Mouse (Mus musculus): Measurements from ENCODE around the gene Sstr2. TPM values are rescaled to one million over a fixed set of nuclear protein-coding genes. Genes with fewer than 3 reads are reported as not detected.
A peak's percentile ranks its signal among the peaks of the same experiment; 100 is the strongest.

The Sstr2 gene
- polyA plus RNA-seq, 1 experiment, result 0.57 TPM

GRCm38 (mm10) chr11:113627785-113628184 is 8.6 kb downstream of the Sstr2 start:
- Histone ChIP-seq H3K36me3 (ENCODE audit: control insufficient read depth, insufficient read depth, low read length, poor library complexity, severe bottlenecking) (no peaks in the 10 kb centered on the region), H3K4me3 (ENCODE audit: low read depth, low read length) (no peak overlapping the region), H3K9me3 (replicated peaks; ENCODE audit: control insufficient read depth, insufficient read depth, low read length, poor library complexity, severe bottlenecking) (no peaks in the 10 kb centered on the region), H3K27me3 (ENCODE audit: control insufficient read depth, insufficient read depth, low read length, poor library complexity, severe bottlenecking) (no peaks in the 10 kb centered on the region), H3K27ac (ENCODE audit: insufficient read depth, low read length) (no peak overlapping the region), H3K4me1 (ENCODE audit: control insufficient read depth, insufficient read depth, low read length) (no peaks in the 10 kb centered on the region), H3K9ac (ENCODE audit: low read depth, poor library complexity, severe bottlenecking) (no peak overlapping the region)
- no peak for TF ChIP-seq EP300 (IDR thresholded peaks at IDR 0.05; ENCODE audit: insufficient read depth, low read depth, low read length)
- no peak for TF ChIP-seq CTCF (IDR thresholded peaks at IDR 0.05; ENCODE audit: low read depth, low read length)
- no peak for TF ChIP-seq POLR2A (IDR thresholded peaks at IDR 0.05; ENCODE audit: insufficient read depth, low read length)

GRCm38 (mm10) chr11:113630642-113631041 is 11.5 kb downstream of the Sstr2 start:
- no peaks in the 10 kb centered on the region for H3K27me3 ChIP-seq (ENCODE audit: control insufficient read depth, insufficient read depth, low read length, poor library complexity, severe bottlenecking)
- H3K9me3 ChIP-seq (replicated peaks; ENCODE audit: control insufficient read depth, insufficient read depth, low read length, poor library complexity, severe bottlenecking), result no peaks in the 10 kb centered on the region
- no peak overlapping the region for H3K9ac ChIP-seq (ENCODE audit: low read depth, poor library complexity, severe bottlenecking)
- no peak overlapping the region for H3K27ac ChIP-seq (ENCODE audit: insufficient read depth, low read length)
- no peak for TF ChIP-seq EP300 (IDR thresholded peaks at IDR 0.05; ENCODE audit: insufficient read depth, low read depth, low read length)
- peak; percentile 31 for TF ChIP-seq CTCF (IDR thresholded peaks at IDR 0.05; ENCODE audit: low read depth, low read length)
- H3K4me1 ChIP-seq (ENCODE audit: control insufficient read depth, insufficient read depth, low read length), result no peaks in the 10 kb centered on the region
- no peaks in the 10 kb centered on the region for H3K36me3 ChIP-seq (ENCODE audit: control insufficient read depth, insufficient read depth, low read length, poor library complexity, severe bottlenecking)
- H3K4me3 ChIP-seq (ENCODE audit: low read depth, low read length), result no peak overlapping the region

GRCm38 (mm10) chr11:113631302-113631701 is 12.2 kb downstream of the Sstr2 start:
- Histone ChIP-seq H3K9ac (ENCODE audit: low read depth, poor library complexity, severe bottlenecking) (no peak overlapping the region), H3K27ac (ENCODE audit: insufficient read depth, low read length) (no peak overlapping the region), H3K36me3 (ENCODE audit: control insufficient read depth, insufficient read depth, low read length, poor library complexity, severe bottlenecking) (no peaks in the 10 kb centered on the region), H3K4me3 (ENCODE audit: low read depth, low read length) (no peak overlapping the region), H3K27me3 (ENCODE audit: control insufficient read depth, insufficient read depth, low read length, poor library complexity, severe bottlenecking) (no peaks in the 10 kb centered on the region), H3K9me3 (replicated peaks; ENCODE audit: control insufficient read depth, insufficient read depth, low read length, poor library complexity, severe bottlenecking) (no peaks in the 10 kb centered on the region), H3K4me1 (ENCODE audit: control insufficient read depth, insufficient read depth, low read length) (no peaks in the 10 kb centered on the region)
- TF ChIP-seq CTCF (IDR thresholded peaks at IDR 0.05; ENCODE audit: low read depth, low read length) (no peak), EP300 (IDR thresholded peaks at IDR 0.05; ENCODE audit: insufficient read depth, low read depth, low read length) (no peak), POLR2A (IDR thresholded peaks at IDR 0.05; ENCODE audit: insufficient read depth, low read length) (no peak)

DNA sequence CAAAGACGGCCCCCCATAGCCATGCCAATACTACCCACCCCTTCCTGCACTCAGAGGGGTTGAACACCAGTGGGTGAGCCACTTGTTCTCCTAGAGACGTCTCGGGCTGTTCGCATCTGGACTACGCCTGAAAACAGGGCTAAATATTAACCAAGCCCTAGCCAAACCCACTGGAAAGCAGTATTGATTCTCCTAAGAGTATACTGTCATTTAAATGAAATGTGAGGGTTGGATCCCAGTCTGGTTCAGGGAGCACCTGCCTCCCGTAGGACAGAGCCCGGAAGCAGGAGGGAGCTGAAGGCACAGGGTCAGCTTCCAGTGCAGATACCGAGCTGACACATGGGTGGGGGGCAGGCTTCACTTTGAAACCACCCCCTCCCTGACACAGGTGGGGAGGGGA is 12.7 kb downstream of the Sstr2 start:
- no peaks in the 10 kb centered on the region for H3K9me3 ChIP-seq (replicated peaks; ENCODE audit: control insufficient read depth, insufficient read depth, low read length, poor library complexity, severe bottlenecking)
- H3K4me1 ChIP-seq (ENCODE audit: control insufficient read depth, insufficient read depth, low read length), result no peaks in the 10 kb centered on the region
- TF ChIP-seq POLR2A (IDR thresholded peaks at IDR 0.05; ENCODE audit: insufficient read depth, low read length) (no peak), CTCF (IDR thresholded peaks at IDR 0.05; ENCODE audit: low read depth, low read length) (no peak), EP300 (IDR thresholded peaks at IDR 0.05; ENCODE audit: insufficient read depth, low read depth, low read length) (no peak)
- no peaks in the 10 kb centered on the region for H3K27me3 ChIP-seq (ENCODE audit: control insufficient read depth, insufficient read depth, low read length, poor library complexity, severe bottlenecking)
- H3K36me3 ChIP-seq (ENCODE audit: control insufficient read depth, insufficient read depth, low read length, poor library complexity, severe bottlenecking), result no peaks in the 10 kb centered on the region
- H3K27ac ChIP-seq (ENCODE audit: insufficient read depth, low read length), result no peak overlapping the region
- no peak overlapping the region for H3K9ac ChIP-seq (ENCODE audit: low read depth, poor library complexity, severe bottlenecking)
- no peak overlapping the region for H3K4me3 ChIP-seq (ENCODE audit: low read depth, low read length)

GRCm38 (mm10) chr11:113632303-113632702 is 13.2 kb downstream of the Sstr2 start:
- H3K27ac ChIP-seq (ENCODE audit: insufficient read depth, low read length), result no peak overlapping the region
- no peaks in the 10 kb centered on the region for H3K4me1 ChIP-seq (ENCODE audit: control insufficient read depth, insufficient read depth, low read length)
- H3K27me3 ChIP-seq (ENCODE audit: control insufficient read depth, insufficient read depth, low read length, poor library complexity, severe bottlenecking), result no peaks in the 10 kb centered on the region
- H3K9me3 ChIP-seq (replicated peaks; ENCODE audit: control insufficient read depth, insufficient read depth, low read length, poor library complexity, severe bottlenecking), result no peaks in the 10 kb centered on the region
- no peak overlapping the region for H3K9ac ChIP-seq (ENCODE audit: low read depth, poor library complexity, severe bottlenecking)
- TF ChIP-seq CTCF (IDR thresholded peaks at IDR 0.05; ENCODE audit: low read depth, low read length) (no peak), POLR2A (IDR thresholded peaks at IDR 0.05; ENCODE audit: insufficient read depth, low read length) (no peak), EP300 (IDR thresholded peaks at IDR 0.05; ENCODE audit: insufficient read depth, low read depth, low read length) (no peak)
- no peaks in the 10 kb centered on the region for H3K36me3 ChIP-seq (ENCODE audit: control insufficient read depth, insufficient read depth, low read length, poor library complexity, severe bottlenecking)
- H3K4me3 ChIP-seq (ENCODE audit: low read depth, low read length), result no peak overlapping the region

DNA sequence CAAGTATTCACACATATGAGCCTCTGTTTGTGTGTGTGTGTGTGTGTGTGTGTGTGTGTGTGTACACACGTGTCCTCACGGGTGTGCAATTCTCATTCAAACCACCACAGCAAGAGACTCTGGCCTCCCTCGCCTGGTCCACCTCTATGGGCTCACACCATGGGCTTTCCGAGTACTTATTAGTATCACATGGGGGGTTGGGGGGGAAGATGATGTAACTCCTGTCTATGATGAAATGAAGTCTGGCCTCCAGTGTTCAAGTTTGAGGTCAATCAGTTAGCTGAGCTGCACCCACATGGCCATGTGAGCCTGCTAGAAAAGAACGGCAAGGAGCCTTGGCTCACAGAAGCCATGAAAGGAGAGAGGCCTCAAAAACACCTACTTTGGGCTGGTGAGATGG is 14.3 kb downstream of the Sstr2 start:
- Histone ChIP-seq H3K36me3 (ENCODE audit: control insufficient read depth, insufficient read depth, low read length, poor library complexity, severe bottlenecking) (no peaks in the 10 kb centered on the region), H3K4me1 (ENCODE audit: control insufficient read depth, insufficient read depth, low read length) (no peaks in the 10 kb centered on the region), H3K9me3 (replicated peaks; ENCODE audit: control insufficient read depth, insufficient read depth, low read length, poor library complexity, severe bottlenecking) (no peaks in the 10 kb centered on the region), H3K4me3 (ENCODE audit: low read depth, low read length) (no peak overlapping the region), H3K9ac (ENCODE audit: low read depth, poor library complexity, severe bottlenecking) (no peak overlapping the region), H3K27ac (ENCODE audit: insufficient read depth, low read length) (no peak overlapping the region), H3K27me3 (ENCODE audit: control insufficient read depth, insufficient read depth, low read length, poor library complexity, severe bottlenecking) (no peaks in the 10 kb centered on the region)
- no peak for TF ChIP-seq CTCF (IDR thresholded peaks at IDR 0.05; ENCODE audit: low read depth, low read length)
- no peak for TF ChIP-seq EP300 (IDR thresholded peaks at IDR 0.05; ENCODE audit: insufficient read depth, low read depth, low read length)
- no peak for TF ChIP-seq POLR2A (IDR thresholded peaks at IDR 0.05; ENCODE audit: insufficient read depth, low read length)
